Comparison of ENCODE assay signal across 7 mouse cellular contexts in the genomic region with DNA sequence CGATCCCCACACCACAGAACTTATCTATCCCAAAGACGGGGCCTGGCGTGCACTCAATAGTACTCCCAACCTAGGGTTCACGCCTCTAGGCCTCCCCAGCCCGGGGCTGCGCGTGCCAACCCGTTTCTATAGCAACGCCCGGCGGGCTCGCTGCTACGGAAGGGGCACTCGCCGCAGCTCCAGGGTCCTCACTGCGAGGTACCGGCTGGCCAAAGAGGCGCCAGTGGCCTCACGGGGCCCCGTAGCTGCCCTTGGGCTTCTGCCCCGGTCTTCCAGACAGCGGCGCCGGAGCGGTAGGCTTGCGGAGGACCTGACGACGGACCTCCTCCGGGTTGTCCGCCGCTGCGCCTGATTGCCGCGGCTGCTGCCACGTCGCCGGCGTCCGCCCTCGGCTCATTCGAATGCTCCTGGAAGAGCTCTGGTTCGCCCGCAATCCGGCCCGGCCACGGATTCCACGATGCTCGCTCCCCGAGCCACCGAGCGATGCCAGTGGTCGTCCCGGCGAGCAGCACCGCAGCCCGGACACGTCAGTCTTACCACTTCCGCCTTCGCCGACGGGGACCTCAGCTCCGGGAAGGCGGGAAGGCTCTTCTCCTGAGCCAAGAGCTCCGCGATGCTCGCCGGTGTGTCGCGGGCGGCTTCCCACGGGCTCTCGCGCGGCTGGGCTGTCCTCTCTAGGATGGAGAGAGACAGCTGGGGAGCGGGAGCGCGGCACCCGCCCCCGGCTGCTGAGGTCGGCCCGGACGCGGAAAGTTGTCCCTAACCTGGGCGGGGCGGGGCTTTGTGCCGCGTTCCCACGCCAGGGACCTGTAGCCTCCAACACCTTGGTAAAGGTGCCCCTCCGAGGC. TPM values are rescaled to one million over a fixed set of nuclear protein-coding genes. Genes with fewer than 3 reads are reported as not detected.
DNase-seq lines count a peak whose midpoint lies in the region; ATAC-seq lines count a peak whose summit lies in the region.

A gene (minus strand): TSS at position 747 of the 848 bp plus-strand sequence.

- peak; percentile 82 for ATAC-seq in embryonic facial prominence, embryonic 12.5 days (ENCODE audit: insufficient number of reproducible peaks, insufficient read depth, low FRiP score, low TSS enrichment)
- ATAC-seq in limb, embryonic 13.5 days (ENCODE audit: low FRiP score, low read depth) = peak; percentile 90
- ATAC-seq in midbrain, embryonic 16.5 days = peak; percentile 91

- peak within 1 kb of the TSS; percentile 96 for H3K9ac ChIP-seq in embryonic facial prominence, embryonic 12.5 days
- peak within 1 kb of the TSS; percentile 94 for H3K9ac ChIP-seq in limb, embryonic 13.5 days
- peak within 1 kb of the TSS; percentile 92 for H3K9ac ChIP-seq in midbrain, embryonic 16.5 days (ENCODE audit: low read depth, low read length)

- WGBS in embryonic facial prominence, embryonic 12.5 days = under 1% methylated on average over 89 of the region's 89 CpGs
- WGBS in limb, embryonic 13.5 days = under 1% methylated on average over 80 of the region's 89 CpGs
- WGBS in midbrain, embryonic 16.5 days = under 1% methylated on average over 76 of the region's 89 CpGs

- H3K4me2 ChIP-seq in embryonic facial prominence, embryonic 12.5 days (replicated peaks) = peak within 1 kb of the TSS; percentile 92
- H3K4me2 ChIP-seq in limb, embryonic 13.5 days (replicated peaks) = peak within 1 kb of the TSS; percentile 87
- H3K4me2 ChIP-seq in midbrain, embryonic 16.5 days (ENCODE audit: low read length) = peak within 1 kb of the TSS; percentile 92

- peaks cover 19% of the 10 kb centered on the region for H3K4me1 ChIP-seq in embryonic facial prominence, embryonic 12.5 days
- peaks cover 29% of the 10 kb centered on the region for H3K4me1 ChIP-seq in limb, embryonic 13.5 days
- H3K4me1 ChIP-seq in midbrain, embryonic 16.5 days (ENCODE audit: control insufficient read depth, insufficient read depth, low read length) = peaks cover 16% of the 10 kb centered on the region

- peak; percentile 84 for DNase-seq in adrenal gland, postnatal 25 days
- DNase-seq in heart, adult 18-20 months = peak; percentile 91 to 94
- DNase-seq in kidney, adult 8-10 months = peak; percentile 78 to 85
- peak; percentile 89 to 96 for DNase-seq in spleen, postnatal 10 days (ENCODE audit: low spot score in 2 of 2)

- peak within 1 kb of the TSS; percentile 95 for H3K4me3 ChIP-seq in embryonic facial prominence, embryonic 12.5 days
- peak within 1 kb of the TSS; percentile 96 for H3K4me3 ChIP-seq in limb, embryonic 13.5 days
- H3K4me3 ChIP-seq in midbrain, embryonic 16.5 days (ENCODE audit: low read depth, low read length) = peak within 1 kb of the TSS; percentile 68

- no peaks in the 10 kb centered on the region for H3K27me3 ChIP-seq in embryonic facial prominence, embryonic 12.5 days
- H3K27me3 ChIP-seq in limb, embryonic 13.5 days = no peaks in the 10 kb centered on the region
- no peaks in the 10 kb centered on the region for H3K27me3 ChIP-seq in midbrain, embryonic 16.5 days (ENCODE audit: control insufficient read depth, insufficient read depth, low read depth, low read length)

- peak within 1 kb of the TSS; percentile 88 for H3K27ac ChIP-seq in embryonic facial prominence, embryonic 12.5 days
- peak within 1 kb of the TSS; percentile 92 for H3K27ac ChIP-seq in limb, embryonic 13.5 days
- peak within 1 kb of the TSS; percentile 96 for H3K27ac ChIP-seq in midbrain, embryonic 16.5 days (ENCODE audit: low read length)

- H3K9me3 ChIP-seq in embryonic facial prominence, embryonic 12.5 days = no peaks in the 10 kb centered on the region
- no peaks in the 10 kb centered on the region for H3K9me3 ChIP-seq in limb, embryonic 13.5 days
- no peaks in the 10 kb centered on the region for H3K9me3 ChIP-seq in midbrain, embryonic 16.5 days (replicated peaks; ENCODE audit: control insufficient read depth, low read length, poor library complexity, severe bottlenecking)

- peaks cover 43% of the 10 kb centered on the region for H3K36me3 ChIP-seq in embryonic facial prominence, embryonic 12.5 days
- H3K36me3 ChIP-seq in limb, embryonic 13.5 days = peaks cover 49% of the 10 kb centered on the region
- H3K36me3 ChIP-seq in midbrain, embryonic 16.5 days (ENCODE audit: control insufficient read depth, insufficient read depth, low read length) = peaks cover 8% of the 10 kb centered on the region

RNA-seq across cellular contexts. Expression of the gene that starts here (rescaled TPM):
- 81.1 and 98.6 TPM in 2 replicates for total RNA-seq in adrenal gland, postnatal 25 days (2021)
- polyA plus RNA-seq in embryonic facial prominence, embryonic 12.5 days (2016; fragmentation: Nextera tagmentation; extraction: Ambion mirVana) = 102 TPM in 2 replicates
- total RNA-seq in heart, adult 18-20 months (2021) = 10 to 100 TPM; 39.7 to 42.3 TPM
- 108 and 113 TPM in 2 replicates for polyA plus RNA-seq in limb, embryonic 13.5 days (2015; fragmentation: Nextera tagmentation; extraction: Ambion mirVana)
- polyA plus RNA-seq in midbrain, embryonic 16.5 days (2015; fragmentation: Nextera tagmentation; extraction: Ambion mirVana) = 57.8 and 60.0 TPM in 2 replicates

Comparison
In these comparisons a context has a peak if more than half of its experiments do, and no peak if none do; other contexts are left out.
1. Peak in every context shown above with its lines: DNase-seq, ATAC-seq, H3K4me3 ChIP-seq and H3K27ac ChIP-seq.